Mouse (Mus musculus) thymus, postnatal 4 days (tissue): ENCODE data around the gene Cdk18.
"Not testable (repeated sequence)": the region's sequence is repeated elsewhere in the genome, so short reads cannot be mapped to it uniquely, and the experiment has no call there.

Experiments used
- DNase-seq: peaks from one replicate; pipeline ENCODE4 v3.0.0; 2021

Cdk18 gene

DNA sequence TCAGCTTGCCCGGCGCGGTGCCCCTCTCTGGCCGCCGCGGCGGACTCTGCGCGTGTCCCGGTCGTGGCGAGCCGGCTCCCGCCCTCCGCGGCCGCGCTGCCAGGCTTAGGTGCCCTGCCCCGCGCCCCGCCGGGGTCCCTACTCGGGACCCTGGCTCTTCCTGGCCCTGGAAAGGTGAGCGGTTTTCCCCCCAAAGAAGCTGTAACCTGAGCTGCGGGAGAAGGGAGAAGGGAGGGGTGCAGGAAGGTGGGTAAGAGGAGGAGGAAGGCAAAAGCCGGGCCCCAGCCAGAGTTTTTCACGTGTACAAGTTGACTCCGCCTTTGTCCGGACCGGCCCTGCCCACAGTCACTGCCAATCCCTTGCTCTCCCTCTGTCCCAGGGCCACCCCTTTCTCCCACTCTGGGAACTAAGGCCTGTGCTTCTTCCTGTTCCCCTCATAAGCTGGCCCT lies at the start of gene Cdk18:
Cdk18 (minus strand) TSS at position 269 of the 449 bp plus-strand sequence.
- no peak for DNase-seq

DNA sequence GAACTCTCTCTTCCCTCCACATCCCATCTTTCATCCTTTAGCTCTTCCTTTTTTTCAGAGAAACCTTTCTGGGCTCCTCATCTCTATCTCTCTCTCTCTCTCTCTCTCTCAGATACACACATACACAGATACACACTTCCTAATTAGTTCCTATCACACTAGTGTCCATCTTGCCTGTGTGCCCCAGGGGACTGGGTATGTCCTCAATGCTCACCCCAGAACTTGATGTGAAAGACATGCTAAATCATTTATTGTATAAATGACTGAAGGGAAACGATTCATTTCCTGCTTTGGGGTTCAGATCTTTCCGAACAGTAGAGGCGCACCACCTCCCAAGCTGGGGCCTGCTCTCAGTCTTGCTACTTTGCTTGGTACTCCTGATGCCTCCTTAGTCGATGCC lies 49.7 kb upstream of the Cdk18 start:
- DNase-seq = no peak

DNA sequence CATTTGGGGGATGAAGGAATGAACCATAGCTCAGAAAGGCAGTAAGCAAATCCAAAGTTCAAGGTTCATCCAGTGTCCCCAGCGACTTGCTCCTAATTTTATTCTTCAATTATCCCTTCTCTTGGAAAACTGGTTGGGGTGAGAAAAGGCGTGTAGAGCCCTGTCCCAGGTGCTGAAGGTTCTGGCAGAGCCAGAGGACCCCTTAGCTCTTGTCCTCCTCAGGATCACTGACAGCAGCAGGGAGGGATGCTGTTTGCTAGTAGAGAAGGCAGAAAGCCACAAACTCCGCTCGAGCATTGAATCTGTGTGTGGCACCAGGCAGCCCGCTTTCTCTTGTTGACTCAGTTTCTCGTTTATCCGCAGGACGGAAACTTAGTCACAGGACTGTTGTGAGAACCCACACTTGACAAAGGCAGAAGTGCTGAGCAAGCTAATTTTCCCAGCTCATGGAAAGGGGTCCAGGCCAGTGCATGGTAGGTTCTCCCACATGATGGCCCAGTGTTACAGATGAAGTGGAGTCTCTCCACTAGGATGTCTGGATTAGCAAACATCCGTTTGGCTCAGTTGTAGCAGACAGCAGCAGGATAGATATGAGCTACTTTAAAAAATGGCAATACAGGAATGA lies 49.1 kb upstream of the Cdk18 start:
- no peak for DNase-seq

DNA sequence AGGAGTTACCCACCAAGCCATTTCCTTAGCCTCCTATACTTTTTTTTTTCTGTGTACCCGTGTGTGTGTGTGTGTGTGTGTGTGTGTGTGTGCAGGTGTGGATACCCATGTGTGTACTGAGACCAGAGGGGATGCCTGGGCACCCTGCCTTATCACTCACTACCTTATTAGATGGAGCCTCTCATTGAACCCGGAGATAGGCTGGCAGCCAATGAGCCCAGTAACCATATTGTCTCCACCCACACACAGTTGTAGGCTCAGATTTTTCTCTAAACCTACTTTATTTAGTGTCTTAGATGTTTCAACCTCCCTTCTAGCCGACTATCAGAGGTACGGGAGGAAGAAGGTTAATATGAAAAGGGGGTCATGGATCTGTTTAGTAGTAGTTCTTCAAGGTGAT lies 46.8 kb upstream of the Cdk18 start:
- no peak for DNase-seq

DNA sequence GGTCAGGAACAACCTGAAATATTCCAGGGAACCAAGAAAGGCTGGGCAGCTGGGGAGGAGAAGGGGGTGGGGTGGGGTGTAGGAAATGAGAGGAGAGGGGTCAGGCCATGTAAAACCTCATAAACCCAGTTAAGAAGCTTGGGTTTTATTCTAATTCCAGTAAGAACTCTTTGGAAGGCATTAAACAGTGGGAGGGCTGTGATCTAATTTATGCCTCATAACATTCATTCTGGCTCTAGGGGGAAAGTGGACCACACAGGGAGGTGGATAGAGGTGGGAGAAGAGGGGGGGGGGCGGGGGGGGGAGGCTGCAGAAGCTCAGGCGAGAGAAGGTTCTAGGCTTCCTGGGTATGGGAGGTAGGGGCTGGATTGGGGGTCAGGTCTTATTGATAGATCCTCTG lies 32.1 kb upstream of the Cdk18 start:
- no peak for DNase-seq

DNA sequence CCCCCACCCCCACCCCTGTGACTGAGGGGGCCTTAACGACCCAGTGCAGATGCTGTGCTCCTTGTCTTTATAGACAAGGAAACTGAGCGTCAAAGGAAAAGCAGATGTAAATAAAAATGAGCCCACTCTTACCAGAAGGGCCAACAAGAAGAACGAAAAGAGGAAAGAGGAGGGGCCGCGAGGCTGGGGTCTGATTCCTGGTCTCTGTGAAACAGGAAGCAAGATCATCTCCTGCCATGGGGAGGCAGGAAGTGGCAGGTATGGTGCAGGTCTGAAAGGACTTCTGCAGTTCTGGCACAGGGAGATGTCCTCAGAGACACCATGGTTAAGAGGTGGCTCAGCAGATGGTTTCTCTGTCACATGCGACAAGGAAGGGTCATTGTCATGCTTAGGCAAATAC lies 31.2 kb upstream of the Cdk18 start:
- no peak for DNase-seq

DNA sequence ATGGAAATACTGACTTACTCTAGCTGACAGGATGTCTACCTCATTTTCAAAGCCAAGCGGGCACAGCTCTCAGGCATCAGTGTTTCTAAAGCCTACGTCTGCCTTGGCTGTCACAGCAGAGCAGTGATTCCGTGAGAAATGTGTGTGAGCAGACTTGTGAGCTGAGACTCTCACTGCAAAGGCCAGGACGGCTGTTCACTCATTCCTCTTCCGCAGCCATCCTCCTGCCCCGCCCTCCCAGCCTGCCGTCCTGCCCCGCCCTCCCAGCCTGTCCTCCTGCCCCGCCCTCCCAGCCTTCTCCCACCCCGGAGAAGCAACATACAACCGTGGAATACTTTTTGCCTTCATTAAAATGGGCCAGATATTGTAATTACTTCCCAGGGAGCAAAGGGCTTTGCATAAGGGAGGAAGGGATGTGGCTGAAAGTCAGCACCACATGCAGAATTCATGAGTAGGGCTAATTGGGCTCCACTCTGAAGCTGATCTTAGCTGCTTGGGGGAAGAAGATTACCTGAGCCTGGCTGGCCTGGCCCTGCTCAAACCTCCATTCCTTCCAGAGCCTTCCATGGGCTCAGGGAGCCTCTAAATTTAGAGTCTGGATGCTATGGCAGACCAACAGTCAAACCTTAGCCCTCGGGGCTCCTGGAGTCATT lies 28.8 kb upstream of the Cdk18 start:
- peak; percentile 55 for DNase-seq

DNA sequence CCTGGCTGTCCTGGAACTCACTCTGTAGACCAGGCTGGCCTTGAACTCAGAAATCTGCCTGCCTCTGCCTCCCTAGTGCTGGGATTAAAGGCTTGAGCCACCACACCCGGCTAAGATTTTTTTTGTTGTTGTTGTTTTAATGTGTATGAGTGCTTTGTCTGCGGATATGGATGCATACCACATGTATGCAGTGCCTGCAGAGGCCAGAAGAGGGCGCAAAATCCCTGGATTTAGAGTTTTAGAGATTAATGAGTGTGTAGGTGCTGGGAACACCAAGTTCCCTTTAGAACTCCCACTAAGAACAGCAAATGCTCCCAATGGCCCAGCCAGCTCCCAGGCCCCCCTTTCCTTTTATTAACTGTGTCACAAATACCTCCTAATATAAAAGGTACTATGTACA lies 26.4 kb upstream of the Cdk18 start:
- DNase-seq = peak; percentile 70

DNA sequence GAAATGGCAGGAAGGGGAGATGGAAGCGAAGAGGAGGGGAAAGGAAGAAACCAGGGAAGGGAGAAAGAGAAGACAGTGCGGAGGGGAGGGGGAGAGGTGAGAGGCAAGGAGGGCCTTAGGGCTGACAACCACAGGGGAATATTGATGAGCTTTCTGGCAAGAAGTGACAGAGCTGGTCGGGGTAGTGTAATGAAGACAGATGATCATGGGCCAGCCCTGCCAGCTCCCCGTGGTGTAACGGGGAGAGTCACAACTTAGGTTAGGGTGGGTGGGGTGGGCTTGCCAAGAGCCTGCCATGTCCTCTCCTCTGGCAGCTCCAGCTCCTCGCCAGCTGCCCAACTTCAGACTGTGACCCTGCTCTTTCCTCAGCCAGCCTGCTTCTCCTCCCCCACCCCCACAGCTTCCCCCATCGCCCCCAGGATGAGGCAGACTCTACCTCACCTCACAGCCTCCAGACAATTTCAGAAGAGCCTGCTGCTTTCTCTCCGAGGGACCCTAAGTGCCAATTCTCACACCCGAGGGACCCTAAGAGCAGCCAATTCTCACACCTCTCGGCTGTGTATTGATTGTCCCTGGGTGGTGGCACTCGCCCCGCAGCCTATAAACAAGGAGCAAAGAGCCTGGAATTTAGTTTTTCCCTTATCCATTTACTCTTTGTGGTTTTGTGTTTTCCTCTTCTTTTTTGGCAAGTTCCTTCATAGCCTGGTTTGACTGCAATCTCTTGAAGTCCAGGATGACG lies 25.5 kb upstream of the Cdk18 start:
- DNase-seq = no peak

DNA sequence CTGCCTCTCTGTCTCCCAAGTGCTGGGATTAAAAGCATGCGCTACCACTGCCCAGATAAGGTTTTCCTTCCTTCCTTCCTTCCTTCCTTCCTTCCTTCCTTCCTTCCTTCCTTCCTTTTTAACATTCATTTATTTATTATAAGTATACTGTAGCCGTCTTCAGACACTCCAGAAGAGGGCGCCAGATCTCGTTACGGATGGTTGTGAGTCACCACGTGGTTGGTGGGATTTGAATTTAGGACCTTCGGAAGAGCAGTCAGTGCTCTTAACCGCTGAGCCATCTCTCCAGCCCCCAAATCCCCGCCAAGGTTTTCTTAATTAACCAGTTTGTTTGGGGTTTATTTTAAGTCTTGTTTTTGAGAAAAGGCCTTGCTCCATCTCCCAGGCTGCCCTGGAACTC lies 23.1 kb upstream of the Cdk18 start:
- DNase-seq = not testable (repeated sequence)

DNA sequence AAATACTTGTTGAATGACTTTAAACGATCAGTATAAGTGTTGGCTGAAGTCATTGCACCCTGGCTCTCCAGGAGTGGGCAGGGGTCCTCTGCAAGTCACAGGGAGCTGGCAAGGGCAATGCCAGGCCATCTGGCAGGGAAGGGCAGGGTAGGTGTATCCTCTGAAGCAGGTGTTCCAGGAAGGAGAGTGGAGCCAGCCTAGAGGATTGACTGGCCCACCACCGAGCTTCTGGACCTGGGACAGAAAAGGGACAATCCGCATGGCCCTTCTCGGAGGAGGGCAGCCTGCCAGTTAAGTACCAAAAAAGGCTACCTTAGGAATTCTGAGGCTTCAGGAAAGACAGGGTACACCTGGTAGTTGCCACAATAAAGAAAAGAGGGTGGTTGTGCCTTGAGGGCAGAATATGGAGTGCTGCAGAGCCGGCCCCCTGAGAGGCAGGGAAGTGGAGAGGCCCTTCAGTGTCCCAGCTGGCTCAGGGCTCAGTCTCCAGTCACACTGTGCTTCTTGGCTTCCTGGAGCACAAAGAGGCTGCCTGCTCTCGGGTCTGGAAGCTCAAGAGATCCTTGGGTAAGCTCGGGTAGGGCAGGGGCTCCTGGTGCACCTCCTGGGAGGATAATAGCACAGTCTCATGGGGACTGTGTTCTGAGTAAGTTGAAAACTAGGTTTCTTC lies 21.9 kb upstream of the Cdk18 start:
- no peak for DNase-seq

DNA sequence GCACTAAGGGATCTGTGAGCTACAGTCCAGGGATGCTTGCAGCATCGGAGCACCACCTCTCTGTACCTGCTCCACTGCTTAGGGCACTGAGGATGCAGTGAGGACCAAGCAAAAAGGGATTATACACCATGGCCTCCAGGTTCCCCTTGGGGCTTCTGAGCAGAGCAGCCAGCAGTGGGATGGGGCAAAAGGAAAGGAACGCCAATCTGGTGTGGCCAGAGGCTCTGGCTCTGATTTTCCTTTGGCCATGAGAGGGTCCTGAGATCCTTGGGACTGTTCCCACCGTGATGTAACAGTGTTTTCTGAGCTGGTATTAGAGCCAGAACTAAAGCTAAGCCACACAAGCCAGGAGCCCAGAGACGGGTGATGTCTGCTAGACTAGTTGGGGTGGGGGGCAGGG lies 20.2 kb upstream of the Cdk18 start:
- DNase-seq = no peak

DNA sequence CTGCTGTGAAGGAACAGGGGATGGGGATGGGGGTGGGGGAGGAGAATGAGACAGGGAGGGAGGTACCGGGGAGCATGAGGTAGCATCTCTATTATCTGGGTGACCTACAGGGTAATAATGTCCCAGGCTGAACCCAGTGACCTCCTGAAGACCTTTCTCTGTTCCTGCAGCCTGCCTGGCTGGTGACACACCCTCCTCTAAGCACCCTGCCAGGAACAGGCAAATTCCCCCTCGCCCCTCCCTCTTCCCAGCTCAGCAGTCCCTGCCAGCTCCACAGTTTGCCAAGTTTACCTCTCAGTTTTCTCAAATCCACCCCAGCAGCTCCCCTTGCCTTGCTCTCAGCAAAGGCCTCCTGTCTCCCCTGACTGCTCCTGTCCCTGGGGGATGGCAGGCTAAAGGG lies 19.3 kb upstream of the Cdk18 start:
- DNase-seq = no peak

DNA sequence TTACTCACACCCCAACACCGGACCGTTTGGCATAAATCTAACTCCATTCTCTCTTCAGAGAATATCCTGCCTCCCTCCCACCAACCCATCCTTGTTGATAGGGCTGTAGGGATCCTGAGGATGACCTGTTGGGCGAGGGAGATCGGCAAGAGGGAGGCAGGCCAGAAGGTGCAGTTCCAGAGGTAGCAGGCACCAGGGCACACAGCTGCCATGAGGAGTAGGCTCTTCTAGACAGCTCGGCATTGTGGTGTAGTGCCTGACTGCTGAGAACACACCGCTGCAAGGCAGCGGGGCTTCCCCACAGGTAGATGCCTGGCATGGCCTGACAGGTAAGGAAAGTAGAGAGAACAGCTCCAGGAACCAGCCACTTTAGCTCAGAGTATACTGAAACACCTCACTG lies 18.3 kb upstream of the Cdk18 start:
- no peak for DNase-seq

DNA sequence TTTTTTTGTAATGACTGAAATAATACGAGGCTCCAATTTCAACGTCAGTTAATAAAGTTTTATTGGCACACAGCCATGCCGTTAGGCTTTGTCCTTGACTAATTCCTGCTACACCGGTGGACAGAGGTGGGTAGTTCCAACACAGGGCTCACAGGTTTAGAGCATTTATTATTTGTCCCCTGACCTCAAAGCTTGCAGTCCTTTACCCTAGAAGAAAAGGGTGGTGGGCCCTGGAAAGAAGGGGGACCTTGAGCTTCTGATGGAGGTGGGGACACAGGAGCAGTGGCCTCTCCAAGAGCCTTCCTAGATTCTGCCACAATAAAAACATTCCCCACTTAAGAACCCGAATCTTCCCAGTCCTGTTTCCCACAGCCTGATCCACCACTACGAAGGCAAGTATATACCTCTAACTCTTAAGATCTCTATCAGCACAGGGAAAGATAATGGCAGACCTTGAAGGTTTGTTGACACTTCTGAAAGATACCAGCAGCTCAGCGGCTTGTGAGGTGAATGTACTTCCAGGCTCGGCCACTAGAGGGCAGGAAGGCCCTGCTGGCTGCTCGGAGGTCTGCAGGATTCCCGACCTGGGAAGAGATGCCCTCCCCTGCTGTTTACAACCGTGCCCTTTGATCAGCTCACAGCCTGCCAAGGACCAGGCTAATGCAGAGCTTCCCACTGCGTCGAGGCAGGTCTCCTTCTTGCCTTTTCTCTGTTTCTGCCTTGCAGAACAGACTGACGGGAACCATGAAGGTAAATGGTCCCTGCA lies 17.7 kb upstream of the Cdk18 start:
- peak; percentile 93 for DNase-seq

DNA sequence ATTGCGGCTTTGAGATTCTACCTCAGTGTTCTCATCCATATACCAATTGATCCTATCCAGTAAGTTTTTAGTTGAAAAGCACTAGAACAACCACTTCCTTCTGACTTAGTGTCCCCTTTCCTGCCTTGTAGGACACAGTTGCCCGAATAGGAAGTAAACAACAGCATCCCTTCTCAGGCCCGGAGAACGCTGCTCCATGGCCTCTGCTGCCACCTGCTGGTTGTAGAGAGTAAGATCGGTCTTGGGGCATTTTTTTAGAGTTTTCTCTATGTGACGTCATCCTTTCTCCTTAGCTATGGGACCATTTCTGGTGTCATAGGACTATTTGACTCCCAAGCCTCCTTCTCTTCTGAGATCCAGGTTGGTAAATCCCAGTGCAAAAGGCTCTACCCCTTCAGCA lies 16.3 kb upstream of the Cdk18 start:
- peak; percentile 89 for DNase-seq

DNA sequence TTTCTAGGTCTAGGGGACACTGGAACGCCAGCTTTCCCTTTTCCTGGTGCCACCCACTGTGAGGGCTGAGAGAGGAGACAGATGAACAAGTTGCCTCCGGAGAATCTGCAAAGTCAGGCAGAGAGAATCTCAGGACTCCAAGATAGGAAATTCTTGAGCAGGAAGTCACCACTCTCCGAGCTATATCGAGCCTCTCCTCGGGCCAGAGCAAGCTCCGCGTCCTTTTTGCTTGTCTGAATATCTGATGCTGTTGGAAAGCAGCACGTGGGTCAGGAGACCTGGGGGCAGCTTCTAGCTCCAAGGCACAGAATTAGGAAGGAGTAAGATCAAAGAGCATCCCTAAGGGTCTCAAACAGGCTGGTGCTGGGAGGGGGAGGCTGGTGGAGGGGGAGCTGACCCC lies 14.2 kb upstream of the Cdk18 start:
- no peak for DNase-seq

DNA sequence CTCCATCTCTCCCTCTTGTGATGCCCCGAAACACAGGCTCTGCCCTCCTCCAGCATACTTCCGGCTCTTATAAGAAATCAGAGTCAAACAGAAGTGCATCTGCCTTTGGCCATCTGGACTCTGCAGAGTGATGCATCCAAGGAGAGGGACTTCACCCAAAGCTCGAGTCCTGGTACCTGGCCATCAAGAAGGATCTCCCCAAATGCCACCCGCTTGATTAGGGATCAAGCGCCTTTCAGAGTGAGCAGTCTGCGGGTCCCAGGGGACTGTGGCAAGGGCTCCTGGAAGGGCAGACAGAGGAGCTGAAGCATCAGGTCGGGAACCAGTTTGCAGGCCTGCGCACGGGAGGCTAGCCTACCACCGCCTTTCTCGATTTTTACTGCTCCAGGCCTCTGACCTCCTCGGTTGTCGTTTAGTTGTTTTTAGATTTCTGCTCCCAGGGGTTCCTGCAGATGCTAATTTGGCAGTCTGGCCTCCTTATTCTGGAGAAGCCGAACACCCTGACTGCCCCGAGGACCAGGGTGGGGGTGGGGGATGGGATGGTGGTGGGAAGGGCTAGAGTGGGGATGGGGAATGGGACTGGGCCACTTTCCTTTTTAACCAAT lies 13.7 kb upstream of the Cdk18 start:
- no peak for DNase-seq

DNA sequence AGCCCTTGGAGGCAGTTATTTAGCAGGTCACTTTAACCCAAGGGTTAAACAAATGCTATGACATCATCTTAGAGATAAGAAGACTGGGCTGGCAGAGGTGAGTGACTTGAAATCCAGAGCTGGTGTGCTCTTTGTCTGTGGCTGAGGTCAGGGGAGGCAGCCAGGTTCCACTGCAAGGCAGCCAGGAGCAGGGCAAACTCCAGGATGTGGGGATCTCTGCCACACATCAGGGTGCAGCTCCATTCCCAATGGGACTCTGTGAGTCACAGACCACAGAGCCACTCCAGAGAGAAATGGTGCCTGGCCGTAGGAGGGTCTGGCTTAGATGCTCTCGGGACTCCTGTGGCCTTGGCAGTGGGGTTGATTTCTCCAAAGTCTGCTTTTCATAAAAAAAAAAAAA lies 12.4 kb upstream of the Cdk18 start:
- DNase-seq = no peak

DNA sequence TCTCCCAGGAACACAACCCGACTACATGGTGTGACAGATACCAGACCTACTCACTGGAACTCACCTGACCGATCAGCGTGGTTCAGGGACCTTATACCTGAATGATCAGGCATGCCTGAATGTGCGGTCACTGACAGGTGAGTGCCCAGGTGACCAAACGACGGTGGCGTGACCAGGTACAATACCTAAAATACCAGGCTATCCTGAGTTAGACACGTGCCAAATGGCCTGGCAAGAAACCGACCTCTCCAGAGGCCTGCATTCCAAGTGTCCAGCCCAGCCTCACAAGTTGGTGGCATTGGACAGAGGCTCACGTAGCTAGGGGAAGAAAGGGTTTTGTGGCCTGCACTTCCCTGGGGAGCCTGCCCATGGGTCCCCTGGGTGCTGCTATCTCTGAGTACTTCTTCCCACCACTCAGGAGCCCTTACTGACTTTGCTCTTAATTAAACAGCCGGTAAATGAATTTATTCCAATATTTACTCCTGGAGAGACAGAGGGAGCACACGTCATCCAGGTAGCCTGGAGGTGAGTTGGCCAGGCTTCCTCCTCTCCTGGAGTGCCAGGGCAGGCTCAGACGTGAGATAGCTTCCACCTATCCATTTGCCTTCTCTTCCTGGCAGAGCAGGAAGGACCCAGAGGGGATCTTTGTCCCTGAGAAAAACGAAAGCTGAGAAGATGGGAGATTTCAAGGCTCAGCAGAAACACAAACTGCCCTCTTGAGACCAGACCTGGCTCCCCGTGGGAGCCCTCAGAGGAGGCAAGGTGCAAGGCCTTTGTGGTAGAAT lies 11.5 kb upstream of the Cdk18 start:
- DNase-seq = no peak

DNA sequence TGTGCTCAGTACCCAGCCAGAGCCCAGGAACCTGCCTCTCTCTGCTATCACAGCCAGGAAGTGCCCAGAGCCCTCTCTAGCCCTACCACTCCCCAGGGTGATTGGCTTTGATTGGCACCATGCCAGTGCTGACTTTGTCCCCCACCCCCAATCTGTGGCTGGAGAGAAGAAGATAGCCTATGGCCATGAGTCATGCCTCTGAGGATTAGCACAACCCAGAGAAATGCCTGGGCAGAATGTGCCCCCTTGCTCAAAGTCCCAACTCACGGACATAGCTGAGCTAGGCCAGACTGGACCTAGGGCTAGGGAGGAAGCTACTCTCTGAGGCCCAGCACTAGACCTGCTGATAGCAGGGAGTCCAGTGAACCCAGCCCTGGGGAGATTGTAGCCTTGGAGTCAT lies 10.7 kb upstream of the Cdk18 start:
- DNase-seq = no peak

DNA sequence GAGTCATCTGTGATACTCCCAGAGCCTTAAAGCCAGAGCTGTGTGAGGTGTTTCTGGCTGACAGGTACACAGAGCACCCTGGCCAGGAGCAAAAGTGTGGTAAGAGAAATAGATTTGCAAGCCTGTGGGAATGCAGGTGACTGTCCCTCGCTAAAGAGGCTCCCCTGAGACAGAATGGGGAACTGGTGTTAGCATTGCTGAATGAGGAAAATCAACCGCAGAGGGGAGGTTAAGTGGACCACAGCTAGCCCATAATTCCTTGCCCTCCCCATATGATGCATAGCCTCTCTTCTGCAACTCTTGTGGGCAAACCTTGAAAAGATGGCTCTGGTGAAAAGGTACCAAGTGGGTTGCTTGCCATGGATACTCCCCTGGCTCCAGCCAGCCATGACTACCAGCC lies 9.9 kb upstream of the Cdk18 start:
- no peak for DNase-seq
